Mouse (Mus musculus): Measurements from ENCODE around the gene Kdm8. TPM values are rescaled to one million over a fixed set of nuclear protein-coding genes. Genes with fewer than 3 reads are reported as not detected.

Kdm8 gene
- polyA plus RNA-seq, 1 experiment, result 3.1 TPM

GRCm38 (mm10) chr7:125511852-125512251 lies 67.4 kb downstream of the Kdm8 start:
- no peaks in the 10 kb centered on the region for H3K36me3 ChIP-seq (ENCODE audit: control insufficient read depth, insufficient read depth, low read length)
- no peak overlapping the region for H3K27ac ChIP-seq (ENCODE audit: control insufficient read depth, insufficient read depth, low read depth, low read length)
- H3K4me1 ChIP-seq (ENCODE audit: control insufficient read depth, insufficient read depth, low read length), result no peaks in the 10 kb centered on the region
- TF ChIP-seq CTCF (IDR thresholded peaks at IDR 0.05; ENCODE audit: control insufficient read depth, insufficient read depth, insufficient replicate concordance, low read depth, low read length), result no peak
- no peaks in the 10 kb centered on the region for H3K27me3 ChIP-seq (ENCODE audit: control insufficient read depth, insufficient read depth, low read length)
- H3K4me3 ChIP-seq (ENCODE audit: control insufficient read depth, low read depth, low read length), result no peak overlapping the region

Other genes starting within 250 kb of the Kdm8 start
- gene Nsmce1, start 46.9 kb downstream of the Kdm8 start, polyA plus RNA-seq (2012; rRNA removed), result 181 and 191 TPM in 2 replicates
- gene Il4ra, start 107.4 kb downstream of the Kdm8 start, polyA plus RNA-seq (2012; rRNA removed), result 3.3 and 4.5 TPM in 2 replicates
- gene Il21r, start 158.8 kb downstream of the Kdm8 start, polyA plus RNA-seq (2012; rRNA removed), result 0.10 TPM in 1 of 2 replicates, not detected in the other

Data from testis, adult 2 months (tissue).